Mouse (Mus musculus): ENCODE results near the gene Cd164.
A peak's percentile ranks its signal among the peaks of the same experiment; 100 is the strongest.

The Cd164 gene

DNA sequence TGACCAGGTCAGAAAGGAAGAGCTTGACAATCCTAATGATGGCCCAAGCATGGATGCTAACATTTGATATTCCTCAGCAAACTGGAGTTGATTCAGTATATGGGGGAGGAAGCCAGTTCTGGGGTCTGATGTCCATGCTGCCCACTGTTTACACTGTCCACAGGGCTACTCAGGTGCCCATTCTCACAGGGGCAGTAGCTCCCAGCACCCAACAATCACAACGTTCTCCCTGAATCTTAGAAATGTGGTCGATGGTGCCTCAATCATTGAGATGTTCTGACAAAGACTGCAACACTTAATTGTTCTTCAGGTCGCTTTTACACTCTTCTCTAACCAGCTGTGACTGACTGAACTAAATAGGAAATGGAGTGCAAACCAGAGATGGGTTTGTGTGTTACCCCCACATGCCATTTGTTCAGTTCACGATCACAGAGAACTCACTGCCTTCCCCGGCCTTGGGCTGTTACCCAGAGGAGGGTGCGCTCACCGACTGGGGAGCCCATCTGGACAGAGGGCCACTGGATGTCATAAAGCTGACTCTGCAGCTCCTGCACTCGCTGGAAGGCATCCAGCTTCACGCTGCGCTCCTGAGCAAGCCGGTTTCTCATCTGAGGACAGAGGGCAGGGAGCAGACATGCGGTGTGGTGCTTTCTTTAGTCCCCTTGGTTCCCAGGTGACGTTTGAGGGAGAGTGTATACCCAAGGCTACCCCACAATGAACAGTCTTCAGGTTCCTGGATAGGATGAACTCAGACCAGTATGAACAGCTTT, 27.4 kb downstream of the Cd164 start:
- no peak for DNase-seq (ENCODE audit: low spot score)

DNA sequence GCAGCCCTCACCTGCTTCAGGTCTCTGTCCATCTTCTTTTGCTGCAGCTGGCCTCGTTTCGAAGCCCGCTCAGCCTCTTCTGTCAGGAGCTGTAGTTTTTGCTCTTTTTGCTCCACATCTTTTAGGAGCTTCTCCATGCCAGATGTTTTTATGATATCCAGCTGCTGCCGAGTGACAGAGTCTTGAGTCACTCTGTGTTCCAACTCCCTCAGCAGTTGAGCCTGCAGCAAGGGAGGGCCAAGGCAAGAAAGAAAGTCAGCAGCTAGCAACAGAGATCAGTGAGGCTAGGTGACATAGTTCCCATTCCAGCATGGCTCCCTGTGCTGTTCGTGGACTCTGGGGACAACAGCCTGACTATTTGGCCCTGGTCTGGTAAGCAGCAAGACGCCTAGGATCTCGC, 31.5 kb downstream of the Cd164 start:
- no peak for DNase-seq (ENCODE audit: low spot score)

DNA sequence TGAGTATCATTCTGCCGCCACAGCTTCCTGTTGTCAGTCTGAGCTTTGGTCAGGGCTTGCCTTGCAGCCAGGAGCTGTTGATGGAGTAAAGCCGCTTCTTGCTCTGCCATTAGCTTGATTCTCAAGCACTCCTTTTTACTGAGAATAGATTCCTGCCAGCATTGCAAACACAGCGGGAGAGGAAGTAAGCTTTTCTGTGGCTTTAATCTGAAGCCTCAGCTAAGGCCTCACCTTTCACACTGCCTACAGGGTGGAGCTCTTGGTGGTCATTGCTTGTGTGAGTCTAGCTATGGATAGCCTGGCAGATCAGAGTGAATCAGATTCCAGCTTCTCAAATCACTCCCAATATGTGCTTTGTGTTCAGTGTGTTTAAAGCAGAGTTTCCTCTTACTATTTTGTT, 33.1 kb downstream of the Cd164 start:
- DNase-seq (ENCODE audit: low spot score) = no peak

DNA sequence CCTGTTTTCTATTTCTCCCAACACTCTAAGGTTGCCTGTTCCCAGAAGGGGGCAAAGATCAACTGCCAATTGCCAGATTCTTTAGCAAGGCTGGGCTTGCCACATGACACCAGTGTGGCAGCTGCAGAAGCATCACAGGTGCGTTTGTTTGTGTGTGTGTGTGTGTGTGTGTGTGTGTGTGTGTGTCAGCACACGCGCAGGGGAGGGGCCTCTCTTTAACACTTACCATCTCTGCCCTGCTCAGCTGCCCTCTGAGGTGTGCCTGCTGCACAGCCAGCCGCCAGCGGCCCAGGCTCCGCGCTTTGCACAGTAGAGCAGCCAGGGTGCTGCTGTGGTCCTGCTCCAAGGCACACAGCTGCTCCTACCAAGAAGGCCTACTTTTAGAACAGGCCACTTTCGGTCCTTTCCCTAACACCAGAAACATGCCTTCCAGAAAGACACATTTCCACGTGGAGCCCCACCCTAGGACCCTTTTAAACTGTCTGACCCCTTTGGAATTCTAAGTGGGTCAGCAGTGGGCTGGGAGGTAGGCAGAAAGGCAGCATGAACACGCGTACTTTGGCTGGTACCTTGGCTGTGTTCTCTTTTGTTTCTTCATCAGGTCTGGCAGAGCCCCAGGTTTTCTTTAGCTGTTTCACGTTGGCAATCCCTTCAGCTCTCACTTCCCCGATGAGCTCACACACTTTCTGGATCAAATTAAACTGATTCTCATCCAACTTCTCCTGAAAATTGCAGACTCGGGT, 33.8 kb downstream of the Cd164 start:
- peak; percentile 32 for DNase-seq (ENCODE audit: low spot score)

DNA sequence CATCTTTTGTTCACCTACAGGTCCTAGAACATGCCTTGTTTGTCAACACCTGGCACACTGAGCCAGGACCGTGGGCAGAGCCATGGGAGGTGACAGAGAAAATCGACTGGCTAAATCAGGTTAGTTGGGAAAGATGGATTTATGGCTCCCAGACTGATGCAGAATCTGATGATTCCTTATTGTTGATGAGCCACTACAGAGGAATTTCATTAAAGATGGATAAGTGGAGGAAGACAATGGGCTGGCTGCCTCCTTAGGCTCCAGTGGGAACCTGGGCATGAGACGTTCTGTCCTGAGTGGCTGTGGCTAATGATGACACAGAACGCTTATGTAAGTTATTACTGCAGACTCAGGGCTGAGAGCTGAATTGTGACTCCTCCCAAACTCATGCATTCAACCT, 34.5 kb downstream of the Cd164 start:
- DNase-seq (ENCODE audit: low spot score) = no peak

DNA sequence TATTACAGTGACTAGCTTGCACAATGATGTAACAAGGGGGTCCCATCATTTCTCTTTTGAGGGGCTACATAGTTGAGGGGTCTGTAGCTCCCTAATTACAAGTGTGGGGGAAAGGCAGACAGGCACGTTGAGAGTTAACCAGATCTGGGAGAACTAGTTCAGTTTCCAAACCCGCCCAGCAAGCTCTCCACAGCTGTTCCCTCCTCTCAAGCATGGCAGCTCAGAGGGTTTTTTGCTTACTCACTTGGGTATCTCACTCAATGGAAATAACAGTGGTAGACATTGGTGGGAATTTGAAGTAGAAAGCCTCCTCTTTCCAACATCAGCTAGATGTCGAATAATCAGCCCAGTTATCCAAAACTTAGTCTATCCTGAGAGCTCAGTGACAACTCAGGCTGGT, 35.9 kb downstream of the Cd164 start:
- DNase-seq (ENCODE audit: low spot score) = no peak

DNA sequence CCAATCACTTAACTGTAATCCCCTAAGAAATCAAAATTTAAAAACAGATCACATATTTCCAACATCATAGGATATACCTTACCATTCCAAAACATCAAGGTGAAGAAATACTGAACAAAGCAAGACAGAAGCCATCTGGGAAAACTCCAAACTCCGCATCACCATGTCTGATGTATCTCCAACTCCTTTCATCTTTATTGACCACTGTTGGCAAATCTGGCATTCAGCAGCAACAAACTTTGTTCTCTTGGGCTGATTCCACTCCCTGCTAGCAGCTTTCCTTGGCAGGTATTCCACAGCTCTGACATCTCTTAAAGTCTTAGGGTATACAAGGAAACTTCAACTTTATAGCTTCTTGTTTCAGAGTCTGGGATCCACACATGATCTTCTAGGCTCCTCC, 39.2 kb downstream of the Cd164 start:
- no peak for DNase-seq (ENCODE audit: low spot score)

DNA sequence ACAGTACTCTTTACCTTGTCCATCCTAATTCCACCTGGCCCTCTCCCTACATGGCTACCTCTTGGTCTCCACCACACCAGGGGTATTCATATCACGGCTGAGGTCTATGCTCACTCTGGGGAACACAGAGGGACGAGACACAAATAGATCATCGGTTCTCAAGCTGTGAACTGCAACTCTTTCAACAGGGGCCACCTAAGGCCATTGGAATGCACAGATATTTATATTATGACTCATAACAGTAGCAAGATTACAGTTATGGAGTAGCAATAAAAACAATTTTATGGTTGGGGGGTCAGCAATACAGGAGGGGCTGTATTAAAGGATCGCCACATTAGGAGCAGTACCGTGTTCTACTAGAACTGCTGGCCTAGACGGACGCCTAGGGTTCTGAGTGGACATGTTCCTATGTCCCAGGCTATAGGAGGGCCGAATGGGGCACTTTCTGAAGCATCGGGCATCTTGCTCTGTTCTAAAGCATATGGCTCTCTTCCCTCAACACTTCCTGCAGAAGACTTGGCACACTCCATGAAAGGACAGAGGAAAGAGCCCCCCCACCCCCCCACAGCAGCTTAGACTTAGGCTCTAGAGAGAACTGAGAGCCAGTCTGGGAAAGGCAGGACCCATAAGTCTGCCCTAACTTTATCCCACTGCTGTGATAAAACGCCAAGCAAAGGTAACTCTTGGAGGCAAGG, 42.6 kb downstream of the Cd164 start:
- no peak for DNase-seq (ENCODE audit: low spot score)

DNA sequence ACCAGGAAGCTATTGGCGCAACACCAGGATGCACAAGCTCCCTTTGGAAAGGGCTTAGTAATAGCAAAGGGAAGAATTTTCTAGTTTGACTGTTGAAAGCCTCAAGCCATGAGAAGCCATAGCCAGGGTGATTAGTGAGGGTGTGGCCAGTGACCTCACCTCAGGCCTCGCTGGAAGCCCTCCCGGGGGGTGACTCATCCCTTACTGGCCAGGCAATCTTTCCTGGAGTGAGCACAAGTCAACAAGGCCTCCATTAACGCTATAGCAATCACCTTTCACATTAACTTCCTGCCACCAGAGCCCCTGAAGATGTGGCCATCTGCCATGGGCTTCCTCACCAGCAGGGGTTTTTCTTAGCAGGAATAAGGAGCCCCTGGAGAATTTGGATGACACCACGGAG, 45.9 kb downstream of the Cd164 start:
- peak; percentile 19 for DNase-seq (ENCODE audit: low spot score)

DNA sequence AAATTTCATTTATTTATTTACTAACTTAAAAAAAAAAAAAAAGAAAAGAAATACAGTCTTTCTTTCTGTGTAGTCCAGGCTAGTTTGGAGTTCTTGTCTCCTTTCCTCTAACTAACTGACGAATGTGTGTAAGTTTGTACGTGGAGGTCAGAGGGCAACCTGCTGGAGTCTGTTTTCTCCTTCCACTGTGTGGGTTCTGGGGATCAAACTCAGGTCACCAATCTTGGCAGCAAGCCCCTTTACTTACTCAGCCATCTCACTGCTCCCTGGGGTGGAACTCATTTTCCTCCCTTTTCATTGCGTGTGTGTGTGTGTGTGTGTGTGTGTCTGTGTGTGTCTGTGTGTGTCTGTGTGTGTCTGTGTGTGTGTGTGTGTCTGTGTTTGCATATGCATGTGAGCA, 49.1 kb downstream of the Cd164 start:
- DNase-seq (ENCODE audit: low spot score) = no peak

DNA sequence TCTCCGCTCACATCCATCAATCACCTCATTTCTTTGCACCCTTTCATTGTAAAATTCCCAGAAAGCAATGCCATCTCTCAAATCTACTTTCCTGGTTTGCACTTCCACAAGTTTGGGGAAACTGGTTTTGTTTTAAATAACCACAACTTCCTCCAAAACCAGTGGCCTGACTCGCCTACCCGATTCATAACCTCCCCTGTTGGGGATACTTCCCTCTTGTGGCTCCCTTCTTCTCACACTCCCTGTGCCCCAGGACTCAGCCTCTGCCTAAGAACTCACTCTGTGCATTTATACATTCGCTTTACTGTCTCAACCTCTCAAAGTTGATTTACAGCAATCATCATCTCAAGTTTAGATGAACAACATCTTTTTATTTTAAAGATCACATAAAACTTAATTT, 51.9 kb downstream of the Cd164 start:
- no peak for DNase-seq (ENCODE audit: low spot score)

DNA sequence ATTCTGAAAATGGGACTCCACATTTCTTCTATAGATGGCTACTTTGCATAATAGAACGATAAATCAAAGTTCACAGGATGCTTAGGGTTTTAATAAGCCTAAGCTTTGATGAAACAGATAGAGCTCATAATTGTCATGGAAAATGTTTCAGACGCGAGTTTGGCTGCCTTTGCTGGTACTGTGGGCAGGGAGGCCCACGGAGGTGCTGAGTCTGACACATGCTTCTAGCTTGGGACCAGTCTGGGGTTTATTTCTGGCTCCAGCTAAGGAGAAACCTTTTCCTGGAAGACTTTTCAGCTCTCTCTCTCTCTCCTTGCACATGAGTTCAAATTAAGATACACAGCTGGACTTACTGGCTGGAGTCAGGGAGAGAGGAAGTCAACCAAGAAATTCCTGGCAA, 53.1 kb downstream of the Cd164 start:
- no peak for DNase-seq (ENCODE audit: low spot score)

DNA sequence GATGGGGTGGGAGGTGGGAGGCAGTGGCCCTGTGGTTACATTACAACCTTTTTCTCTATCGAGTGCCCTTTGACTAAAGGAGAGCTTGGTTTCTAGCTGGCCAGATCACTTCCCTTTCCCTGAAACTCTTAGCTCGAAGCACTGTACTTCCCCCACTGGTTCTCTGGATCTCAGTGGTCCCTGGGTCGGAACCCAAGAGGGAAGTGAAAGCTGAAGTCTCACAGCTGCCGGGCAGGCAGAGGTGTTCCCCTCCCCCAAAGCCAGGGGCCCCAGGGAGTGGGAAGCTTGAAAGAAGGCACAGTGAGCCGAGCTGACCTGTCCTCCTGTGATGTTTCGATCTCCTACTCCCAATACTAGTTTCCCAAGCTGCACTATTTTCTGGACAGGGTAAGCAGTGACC, 54.0 kb downstream of the Cd164 start:
- peak; percentile 59 for DNase-seq (ENCODE audit: low spot score)

DNA sequence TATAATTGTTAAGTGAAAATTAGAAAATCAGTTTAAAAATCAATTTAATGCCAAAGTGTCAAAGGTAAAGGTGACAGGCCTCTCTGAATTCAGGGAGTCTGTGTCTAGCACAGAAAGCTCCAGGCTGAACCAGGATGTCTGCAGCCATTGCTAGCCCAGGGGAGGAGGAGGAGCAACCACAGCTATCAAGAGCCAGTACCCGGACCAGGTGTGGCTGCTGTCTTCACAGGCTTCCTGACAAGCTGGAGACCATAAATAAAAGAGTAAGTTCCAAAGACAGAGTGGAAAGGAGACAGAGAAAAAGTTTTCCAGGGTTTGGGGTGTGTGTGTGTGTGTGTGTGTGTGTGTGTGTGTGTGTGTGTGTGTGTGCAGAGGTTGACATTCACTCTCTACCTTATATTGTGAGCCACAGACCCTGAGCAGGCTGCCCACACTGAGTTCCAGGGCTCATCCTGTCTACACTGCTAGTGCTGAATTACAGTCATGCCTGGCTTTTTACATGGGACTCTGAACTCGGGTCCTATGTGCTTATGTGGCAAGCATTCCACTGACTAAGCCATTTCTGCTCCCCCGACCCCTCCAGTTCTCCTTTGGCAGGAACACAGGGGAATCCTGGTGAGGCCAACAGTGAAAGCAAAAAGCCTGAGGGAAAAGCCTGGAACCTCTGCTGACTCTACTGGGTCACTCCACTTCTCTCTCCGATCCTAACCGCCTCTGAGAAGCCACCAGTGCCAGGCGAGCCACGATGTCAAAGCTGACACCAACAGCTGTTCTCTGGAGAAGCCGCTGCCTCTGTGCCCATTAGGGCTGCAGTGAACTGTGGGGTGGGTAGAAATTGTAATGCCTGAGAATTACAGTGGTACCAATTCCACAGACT, 56.5 kb downstream of the Cd164 start:
- no peak for DNase-seq (ENCODE audit: low spot score)

DNA sequence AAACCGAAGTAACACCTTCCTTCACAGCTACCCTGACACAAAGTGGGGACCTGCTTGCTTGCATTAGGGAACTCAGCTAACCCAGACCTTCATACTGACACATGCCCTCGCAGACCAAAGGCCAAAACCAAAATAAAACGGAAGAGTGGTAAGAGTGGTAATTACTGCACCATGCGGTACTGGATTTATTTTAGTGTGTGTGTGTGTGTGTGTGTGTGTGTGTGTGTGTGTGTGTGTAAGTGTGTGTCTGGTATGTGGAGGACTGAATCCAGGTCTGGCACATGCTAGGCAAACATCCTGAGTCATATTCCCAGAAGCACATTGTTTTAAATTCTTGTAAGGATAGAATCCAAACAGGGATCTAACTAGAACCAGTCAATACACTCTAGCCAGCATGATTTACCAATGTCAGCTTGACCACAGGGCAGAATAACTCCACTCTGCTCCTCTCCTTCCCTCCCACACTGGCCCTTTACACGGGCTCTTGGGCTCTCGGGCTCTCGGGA, 57.2 kb downstream of the Cd164 start:
- DNase-seq (ENCODE audit: low spot score) = no peak

DNA sequence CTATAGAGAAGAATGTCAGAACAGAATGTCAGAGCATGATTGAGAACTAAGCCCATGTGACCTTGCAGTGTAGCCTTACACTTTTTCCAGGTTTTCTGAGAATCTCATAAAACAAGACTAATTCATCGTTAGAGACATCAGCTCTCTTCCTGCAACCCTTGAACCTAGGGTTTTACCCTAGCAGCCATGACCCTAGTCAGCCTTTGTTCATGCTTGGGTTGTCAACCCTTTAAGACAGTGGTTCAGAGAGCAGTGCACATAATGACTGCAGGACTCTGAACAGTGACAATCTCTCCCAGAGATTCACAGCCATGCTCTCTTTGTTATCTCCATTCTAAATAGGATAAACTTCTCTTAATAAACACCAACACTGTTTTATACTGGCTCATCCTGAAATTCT, 59.3 kb downstream of the Cd164 start:
- DNase-seq (ENCODE audit: low spot score) = no peak

DNA sequence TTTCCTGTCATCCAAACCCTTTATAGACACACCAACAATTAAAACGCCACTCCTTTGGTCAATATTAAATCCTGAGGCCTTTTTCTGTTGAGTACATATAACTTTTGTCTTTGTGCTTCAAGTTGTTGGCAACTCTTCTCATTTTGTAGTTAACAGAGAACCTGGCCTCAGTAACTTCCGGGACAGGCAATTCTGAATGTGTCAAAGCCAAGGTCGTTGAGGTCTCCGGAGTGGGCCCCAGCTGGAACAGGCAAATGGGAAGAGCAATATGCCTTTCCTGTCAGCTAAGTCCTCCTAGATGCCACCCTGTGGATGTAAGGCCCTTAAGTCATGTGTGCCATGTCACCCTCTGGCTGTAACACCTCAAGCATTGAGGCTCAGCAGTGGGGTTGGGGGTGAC, 61.2 kb downstream of the Cd164 start:
- no peak for DNase-seq (ENCODE audit: low spot score)
